Mouse (Mus musculus) neural tube, embryonic 11.5 days (tissue): ENCODE measurements around the gene Tmem185b. TPM values are rescaled to one million over a fixed set of nuclear protein-coding genes. Genes with fewer than 3 reads are reported as not detected.

Experiments used
- ATAC-seq: fragments of 200-750 bp; cut with Nextera tagmentation; 2 replicates; pipeline ENCODE4 v1.8.0; 2017; ENCODE audit warnings: moderate number of reproducible peaks, mild to moderate bottlenecking, moderate TSS enrichment, moderate library complexity; ENCODE audit not compliant: insufficient read depth, low FRiP score, low TSS enrichment
- DNase-seq: peaks from one replicate; pipeline ENCODE4 v3.0.0-alpha.2; 2015; ENCODE audit warnings: low spot score
- H3K27ac ChIP-seq: fragments of 300-500 bp; sonication (generic); 2 replicates; pipeline ENCODE4 v1.5.1; 2014; ENCODE audit warnings: low read depth, mild to moderate bottlenecking, low read length
- H3K27me3 ChIP-seq: fragments of 300-500 bp; sonication (generic); 2 replicates; pipeline ENCODE4 v1.6.1; 2014; ENCODE audit warnings: mild to moderate bottlenecking, low read length, mixed read lengths; ENCODE audit not compliant: control insufficient read depth, insufficient read depth
- H3K36me3 ChIP-seq: fragments of 300-500 bp; sonication (generic); 2 replicates; pipeline ENCODE4 v1.6.1; 2014; ENCODE audit warnings: mild to moderate bottlenecking, low read length, moderate library complexity, mixed read lengths; ENCODE audit not compliant: control insufficient read depth, insufficient read depth
- H3K4me1 ChIP-seq: fragments of 300-500 bp; sonication (generic); 2 replicates; pipeline ENCODE4 v1.6.1; 2014; ENCODE audit warnings: low read length, mixed read lengths; ENCODE audit not compliant: control insufficient read depth, insufficient read depth
- H3K4me2 ChIP-seq: fragments of 300-500 bp; sonication (generic); 2 replicates; pipeline ENCODE4 v1.6.1; 2014; ENCODE audit warnings: low read depth, mild to moderate bottlenecking, moderate library complexity
- H3K4me3 ChIP-seq: fragments of 300-500 bp; sonication (generic); 2 replicates; pipeline ENCODE4 v1.5.1; 2014; ENCODE audit warnings: low read depth, low read length
- H3K9ac ChIP-seq: fragments of 300-500 bp; sonication (generic); 2 replicates; pipeline ENCODE4 v1.6.1; 2014; ENCODE audit warnings: mild to moderate bottlenecking, low read length
- H3K9me3 ChIP-seq: fragments of 300-500 bp; sonication (generic); 2 replicates; pipeline ENCODE4 v1.6.1; 2016; ENCODE audit warnings: low read length; ENCODE audit not compliant: control insufficient read depth
- WGBS: fragments of 180-500 bp; shearing (Covaris S2); extraction: QIAGEN DNeasy Blood & Tissue Kit; methylation state at CpG from one replicate; pipeline ENCODE4 v1.1.7; 2014; 5-methylcytosine and 5-hydroxymethylcytosine counted together
- polyA plus RNA-seq: library from polyadenylated mRNA; unstranded; fragments of >200 nt; fragmentation: Nextera tagmentation; extraction: Ambion mirVana; gene quantifications from 2 replicates; pipeline ENCODE4 v1.2.1, GENCODE M21; 2014

Tmem185b gene
- polyA plus RNA-seq, 1 experiment from 2014 or later, result 23.1 TPM

DNA sequence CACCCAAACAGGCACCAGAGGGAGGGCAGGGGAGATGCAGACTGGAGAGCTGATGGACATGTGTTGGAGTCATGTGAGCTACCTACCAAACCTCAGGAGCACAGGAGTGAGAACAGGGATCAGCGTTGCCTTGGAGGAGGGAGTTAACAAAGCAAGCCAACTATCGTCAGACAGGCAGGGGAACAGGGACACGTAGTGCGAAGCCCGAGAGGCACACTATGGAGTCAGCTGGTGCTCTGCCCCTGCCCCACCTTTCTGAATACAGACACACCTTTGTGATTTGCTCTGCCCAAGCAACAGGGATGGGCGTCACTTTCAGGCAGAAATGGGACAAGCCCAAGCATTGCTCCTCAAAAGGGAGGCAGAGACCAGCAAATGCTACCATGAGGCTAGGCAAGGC is 11.7 kb downstream of the Tmem185b start:
- Histone ChIP-seq H3K9me3 (no peaks in the 10 kb centered on the region), H3K4me2 (no peak overlapping the region), H3K36me3 (no peaks in the 10 kb centered on the region), H3K27me3 (no peaks in the 10 kb centered on the region), H3K4me3 (no peak overlapping the region), H3K9ac (no peak overlapping the region), H3K27ac (no peak overlapping the region), H3K4me1 (no peaks in the 10 kb centered on the region)
- WGBS, result 91% methylated on average over 6 of the region's 6 CpGs
- no peak for ATAC-seq
- no peak for DNase-seq

DNA sequence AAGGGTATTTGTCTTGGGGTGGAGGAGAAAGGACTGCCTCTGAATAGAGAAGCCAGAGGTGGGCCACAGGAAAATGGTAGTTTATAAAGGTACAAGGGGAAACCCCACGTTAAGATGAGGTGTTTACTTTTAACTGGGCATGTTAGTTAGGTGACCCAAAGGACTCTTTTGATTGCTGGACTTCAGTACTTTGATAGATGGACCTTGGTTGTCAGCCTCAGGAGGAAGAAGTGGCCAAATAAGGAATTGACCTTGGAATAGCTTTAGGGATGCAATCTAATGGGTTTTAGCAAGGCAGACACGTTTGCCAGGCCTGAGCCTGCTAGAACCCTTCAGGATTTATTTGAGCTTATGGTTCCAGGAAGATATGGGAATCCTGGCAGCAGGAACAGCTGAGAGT is 13.3 kb downstream of the Tmem185b start:
- Histone ChIP-seq H3K4me1 (no peaks in the 10 kb centered on the region), H3K27ac (no peak overlapping the region), H3K4me3 (no peak overlapping the region), H3K27me3 (no peaks in the 10 kb centered on the region), H3K9ac (no peak overlapping the region), H3K36me3 (no peaks in the 10 kb centered on the region), H3K9me3 (no peaks in the 10 kb centered on the region), H3K4me2 (no peak overlapping the region)
- 85% methylated on average over 2 of the region's 2 CpGs for WGBS
- ATAC-seq (no peak), DNase-seq (no peak)

DNA sequence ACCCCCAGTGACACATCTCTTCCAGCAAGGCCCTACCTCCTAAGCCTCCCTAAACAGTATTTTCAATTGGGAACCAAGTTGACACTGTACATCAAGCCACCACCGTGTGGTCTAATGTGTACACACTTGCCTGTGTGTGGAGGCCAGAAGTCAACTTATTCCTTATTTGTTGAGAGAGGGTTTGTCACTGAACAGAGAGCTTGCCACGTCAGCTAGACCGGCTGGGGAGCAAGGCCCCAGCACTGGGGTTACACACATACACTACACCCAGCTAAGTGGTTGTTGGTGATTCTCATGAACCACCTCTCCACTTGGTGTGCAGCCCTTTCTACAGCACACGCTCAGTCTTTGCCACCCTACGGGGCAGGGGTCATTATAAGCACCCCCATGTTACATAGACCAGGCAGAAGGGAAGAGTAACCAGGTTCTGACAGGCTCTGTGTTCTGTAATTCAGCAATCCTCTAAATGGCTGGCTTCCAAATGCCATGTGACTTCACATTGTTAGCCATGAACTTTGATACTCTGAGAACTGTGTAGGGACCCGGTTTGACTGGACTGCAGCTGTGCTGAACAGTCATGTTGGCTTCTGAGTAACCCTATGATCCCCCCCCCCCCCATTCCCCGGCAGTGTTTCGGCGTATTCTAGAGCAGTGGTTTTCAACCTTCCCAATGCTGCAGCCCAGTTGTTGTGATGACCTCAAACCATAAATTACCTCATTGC is 15.0 kb downstream of the Tmem185b start:
- ATAC-seq (no peak), DNase-seq (no peak)
- Histone ChIP-seq H3K36me3 (no peaks in the 10 kb centered on the region), H3K4me2 (no peak overlapping the region), H3K27me3 (no peaks in the 10 kb centered on the region), H3K4me1 (no peaks in the 10 kb centered on the region), H3K9me3 (no peaks in the 10 kb centered on the region), H3K4me3 (no peak overlapping the region), H3K9ac (no peak overlapping the region), H3K27ac (no peak overlapping the region)
- 89% methylated on average over 9 of the region's 9 CpGs for WGBS

DNA sequence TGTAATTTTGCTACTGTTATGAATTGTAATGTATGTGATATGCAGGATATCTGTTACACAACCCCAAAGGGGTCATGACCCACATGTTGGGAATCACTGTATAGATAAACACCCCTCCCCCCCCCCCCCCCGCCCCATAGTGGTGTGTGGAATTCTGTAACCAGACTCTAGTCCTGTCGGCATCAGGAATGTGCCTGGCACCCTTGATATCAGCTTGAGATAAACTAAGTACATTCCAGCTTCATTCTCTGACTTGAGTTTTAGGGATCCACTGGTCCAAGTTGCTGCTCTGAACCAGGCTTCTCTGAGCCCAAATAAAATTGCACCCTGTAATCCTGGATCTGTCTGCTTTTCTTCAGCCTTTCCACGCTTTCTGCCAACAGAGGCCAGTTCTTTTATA is 15.6 kb downstream of the Tmem185b start:
- WGBS, result 83% methylated on average over 3 of the region's 3 CpGs
- H3K9ac ChIP-seq, result no peak overlapping the region
- H3K27me3 ChIP-seq, result no peaks in the 10 kb centered on the region
- no peak overlapping the region for H3K4me2 ChIP-seq
- no peaks in the 10 kb centered on the region for H3K9me3 ChIP-seq
- DNase-seq, result no peak
- no peak overlapping the region for H3K4me3 ChIP-seq
- H3K4me1 ChIP-seq, result no peaks in the 10 kb centered on the region
- no peaks in the 10 kb centered on the region; the same call in 1 of the 2 replicates for H3K36me3 ChIP-seq
- H3K27ac ChIP-seq, result no peak overlapping the region
- no peak for ATAC-seq

DNA sequence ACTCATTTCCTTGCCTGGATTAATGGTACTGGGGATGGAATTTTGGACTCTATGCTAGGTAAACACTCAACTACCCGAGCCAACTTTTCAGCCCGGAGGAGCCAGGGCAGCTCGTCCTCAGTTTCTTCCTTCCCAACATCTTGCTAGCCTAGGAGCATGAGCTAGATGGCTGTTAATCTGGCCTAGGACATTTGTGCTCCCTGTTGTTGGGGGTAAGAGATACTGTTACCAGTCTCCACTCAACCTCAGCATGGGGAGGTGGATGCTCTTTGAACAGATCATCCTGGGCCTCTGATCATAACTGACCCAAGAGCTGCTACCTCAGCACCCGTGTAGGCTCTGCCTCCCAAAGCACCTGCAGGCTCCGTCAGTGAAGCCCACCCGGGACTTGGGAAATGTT is 17.4 kb downstream of the Tmem185b start:
- Histone ChIP-seq H3K4me1 (no peaks in the 10 kb centered on the region), H3K4me3 (no peak overlapping the region), H3K36me3 (no peaks in the 10 kb centered on the region; the same call in 1 of the 2 replicates), H3K27me3 (no peaks in the 10 kb centered on the region), H3K4me2 (no peak overlapping the region), H3K9me3 (no peaks in the 10 kb centered on the region), H3K9ac (no peak overlapping the region), H3K27ac (no peak overlapping the region)
- 93% methylated on average over 6 of the region's 6 CpGs for WGBS
- ATAC-seq (no peak), DNase-seq (no peak)

- no peak overlapping the region for H3K4me3 ChIP-seq
- no peak overlapping the region for H3K9ac ChIP-seq
- WGBS, result 91% methylated on average over 5 of the region's 5 CpGs
- no peaks in the 10 kb centered on the region; the same call in 1 of the 2 replicates for H3K36me3 ChIP-seq
- no peaks in the 10 kb centered on the region for H3K27me3 ChIP-seq
- H3K4me1 ChIP-seq, result no peaks in the 10 kb centered on the region
- DNase-seq, result no peak
- no peak overlapping the region for H3K4me2 ChIP-seq
- H3K9me3 ChIP-seq, result no peaks in the 10 kb centered on the region
- no peak for ATAC-seq
- no peak overlapping the region for H3K27ac ChIP-seq
These were observed 18.7 kb downstream of the Tmem185b start for GRCm38 (mm10) chr1:119544611-119545155.

GRCm38 (mm10) chr1:119545164-119545563 is 19.2 kb downstream of the Tmem185b start:
- no peak for ATAC-seq
- DNase-seq, result no peak
- Histone ChIP-seq H3K4me2 (no peak overlapping the region), H3K4me1 (no peaks in the 10 kb centered on the region), H3K9ac (no peak overlapping the region), H3K4me3 (no peak overlapping the region), H3K36me3 (no peaks in the 10 kb centered on the region; the same call in 1 of the 2 replicates), H3K9me3 (no peaks in the 10 kb centered on the region), H3K27me3 (no peaks in the 10 kb centered on the region), H3K27ac (no peak overlapping the region)
- 85% methylated on average over 2 of the region's 2 CpGs for WGBS

GRCm38 (mm10) chr1:119545671-119546070 is 19.7 kb downstream of the Tmem185b start:
- H3K9ac ChIP-seq, result no peak overlapping the region
- no peaks in the 10 kb centered on the region for H3K9me3 ChIP-seq
- H3K4me2 ChIP-seq, result no peak overlapping the region
- H3K27me3 ChIP-seq, result no peaks in the 10 kb centered on the region
- no peak overlapping the region for H3K4me3 ChIP-seq
- H3K4me1 ChIP-seq, result no peaks in the 10 kb centered on the region
- H3K27ac ChIP-seq, result no peak overlapping the region
- H3K36me3 ChIP-seq, result no peaks in the 10 kb centered on the region; the same call in 1 of the 2 replicates
- DNase-seq (no peak), ATAC-seq (no peak)
- WGBS, result 92% methylated on average over 4 of the region's 4 CpGs

- Histone ChIP-seq H3K4me1 (no peaks in the 10 kb centered on the region), H3K27me3 (no peaks in the 10 kb centered on the region), H3K4me3 (no peak overlapping the region), H3K9ac (no peak overlapping the region), H3K9me3 (no peaks in the 10 kb centered on the region), H3K27ac (no peak overlapping the region), H3K36me3 (no peaks in the 10 kb centered on the region; the same call in 1 of the 2 replicates), H3K4me2 (no peak overlapping the region)
- ATAC-seq (no peak), DNase-seq (no peak)
- whole genome bisulfite sequencing, result 87% methylated on average over 3 of the region's 3 CpGs
These were observed 20.5 kb downstream of the Tmem185b start for GRCm38 (mm10) chr1:119546490-119546889.
